Mouse (Mus musculus): ENCODE data around the gene Gm20390. TPM values are rescaled to one million over a fixed set of nuclear protein-coding genes. Genes with fewer than 3 reads are reported as not detected.
A peak's percentile ranks its signal among the peaks of the same experiment; 100 is the strongest.

Gene Gm20390
- polyA plus RNA-seq, 1 experiment from 2014 or later, result 467 TPM

- Histone ChIP-seq H3K9me3 (replicated peaks) (no peaks in the 10 kb centered on the region), H3K9ac (no peak overlapping the region), H3K27ac (no peak overlapping the region), H3K4me1 (no peaks in the 10 kb centered on the region), H3K4me2 (no peak overlapping the region), H3K36me3 (ENCODE audit: poor library complexity, severe bottlenecking) (no peaks in the 10 kb centered on the region), H3K4me3 (no peak overlapping the region), H3K27me3 (no peaks in the 10 kb centered on the region)
- ATAC-seq, result no peak
- WGBS, result 88% methylated on average over 4 of the region's 4 CpGs
These were observed 18.9 kb upstream of the Gm20390 start for GRCm38 (mm10) chr11:93987026-93987425.

- no peaks in the 10 kb centered on the region for H3K9me3 ChIP-seq (replicated peaks)
- ATAC-seq, result no peak
- no peaks in the 10 kb centered on the region for H3K4me1 ChIP-seq
- no peak overlapping the region for H3K4me3 ChIP-seq
- H3K27ac ChIP-seq, result no peak overlapping the region
- no peaks in the 10 kb centered on the region for H3K27me3 ChIP-seq
- no peaks in the 10 kb centered on the region for H3K36me3 ChIP-seq (ENCODE audit: poor library complexity, severe bottlenecking)
- H3K4me2 ChIP-seq, result no peak overlapping the region
- H3K9ac ChIP-seq, result no peak overlapping the region
These were observed 18.2 kb upstream of the Gm20390 start for GRCm38 (mm10) chr11:93986298-93986697.

- ATAC-seq, result no peak
- Histone ChIP-seq H3K27me3 (no peaks in the 10 kb centered on the region), H3K36me3 (ENCODE audit: poor library complexity, severe bottlenecking) (no peaks in the 10 kb centered on the region), H3K4me3 (no peak overlapping the region), H3K4me2 (no peak overlapping the region), H3K9ac (no peak overlapping the region), H3K4me1 (no peaks in the 10 kb centered on the region), H3K27ac (no peak overlapping the region), H3K9me3 (replicated peaks) (no peaks in the 10 kb centered on the region)
- 91% methylated on average over 5 of the region's 5 CpGs for WGBS
These were observed 17.2 kb upstream of the Gm20390 start for GRCm38 (mm10) chr11:93985265-93985664.

GRCm38 (mm10) chr11:93984619-93985018 lies 16.5 kb upstream of the Gm20390 start:
- H3K4me3 ChIP-seq, result no peak overlapping the region
- no peak overlapping the region for H3K4me2 ChIP-seq
- no peak overlapping the region for H3K27ac ChIP-seq
- H3K9me3 ChIP-seq (replicated peaks), result no peaks in the 10 kb centered on the region
- no peaks in the 10 kb centered on the region for H3K36me3 ChIP-seq (ENCODE audit: poor library complexity, severe bottlenecking)
- H3K27me3 ChIP-seq, result no peaks in the 10 kb centered on the region
- no peaks in the 10 kb centered on the region for H3K4me1 ChIP-seq
- ATAC-seq, result no peak
- 91% methylated on average over 3 of the region's 3 CpGs for WGBS
- H3K9ac ChIP-seq, result no peak overlapping the region

GRCm38 (mm10) chr11:93979502-93980049 lies 11.5 kb upstream of the Gm20390 start:
- Histone ChIP-seq H3K27ac (no peak overlapping the region), H3K4me2 (no peak overlapping the region), H3K4me1 (no peaks in the 10 kb centered on the region), H3K9ac (no peak overlapping the region), H3K4me3 (no peak overlapping the region), H3K27me3 (no peaks in the 10 kb centered on the region), H3K36me3 (ENCODE audit: poor library complexity, severe bottlenecking) (no peaks in the 10 kb centered on the region), H3K9me3 (replicated peaks) (no peaks in the 10 kb centered on the region)
- no peak for ATAC-seq
- WGBS, result 64% methylated on average over 6 of the region's 6 CpGs

- Histone ChIP-seq H3K4me3 (no peak overlapping the region), H3K9me3 (replicated peaks) (no peaks in the 10 kb centered on the region), H3K4me2 (no peak overlapping the region), H3K4me1 (peaks cover 8% of the 10 kb centered on the region; the same call in 1 of the 2 replicates), H3K36me3 (ENCODE audit: poor library complexity, severe bottlenecking) (no peaks in the 10 kb centered on the region), H3K27ac (no peak overlapping the region), H3K27me3 (no peaks in the 10 kb centered on the region), H3K9ac (no peak overlapping the region)
- WGBS, result 80% methylated on average over 5 of the region's 5 CpGs
- no peak for ATAC-seq
These were observed 4.9 kb upstream of the Gm20390 start for GRCm38 (mm10) chr11:93972951-93973350.

GRCm38 (mm10) chr11:93969799-93970198 lies 1.7 kb upstream of the Gm20390 start:
- Histone ChIP-seq H3K27ac (no peak overlapping the region), H3K36me3 (ENCODE audit: poor library complexity, severe bottlenecking) (peaks cover 12% of the 10 kb centered on the region), H3K9ac (no peak overlapping the region), H3K27me3 (no peaks in the 10 kb centered on the region), H3K4me2 (no peak overlapping the region), H3K9me3 (replicated peaks) (no peaks in the 10 kb centered on the region), H3K4me3 (no peak overlapping the region), H3K4me1 (peaks cover 19% of the 10 kb centered on the region)
- ATAC-seq, result no peak
- WGBS, result 78% methylated on average over 1 of the region's 1 CpGs

- ATAC-seq, result no peak
- peak overlapping the region; percentile 86 for H3K4me2 ChIP-seq
- H3K36me3 ChIP-seq (ENCODE audit: poor library complexity, severe bottlenecking), result peaks cover 18% of the 10 kb centered on the region
- no peak overlapping the region; the same call in 1 of the 2 replicates for H3K4me3 ChIP-seq
- WGBS, result 90% methylated on average over 6 of the region's 6 CpGs
- peaks cover 19% of the 10 kb centered on the region for H3K4me1 ChIP-seq
- peak overlapping the region; percentile 75; the same call in 1 of the 2 replicates for H3K27ac ChIP-seq
- H3K9me3 ChIP-seq (replicated peaks), result no peaks in the 10 kb centered on the region
- H3K27me3 ChIP-seq, result no peaks in the 10 kb centered on the region
- peak overlapping the region; percentile 82; the same call in 1 of the 2 replicates for H3K9ac ChIP-seq
These were observed 1.1 kb upstream of the Gm20390 start for GRCm38 (mm10) chr11:93969171-93969570.

- 0 out of 2 replicates have a peak, but pooled peaks have one; percentile 3 for ATAC-seq
- H3K36me3 ChIP-seq (ENCODE audit: poor library complexity, severe bottlenecking), result peaks cover 22% of the 10 kb centered on the region
- peaks cover 19% of the 10 kb centered on the region for H3K4me1 ChIP-seq
- H3K4me3 ChIP-seq, result peak overlapping the region; percentile 81
- WGBS, result 57% methylated on average over 6 of the region's 6 CpGs
- peak overlapping the region; percentile 75 for H3K27ac ChIP-seq
- H3K9ac ChIP-seq, result peak overlapping the region; percentile 82; the same call in 1 of the 2 replicates
- peak overlapping the region; percentile 86 for H3K4me2 ChIP-seq
- no peaks in the 10 kb centered on the region for H3K27me3 ChIP-seq
- H3K9me3 ChIP-seq (replicated peaks), result no peaks in the 10 kb centered on the region
These were observed 695 bp upstream of the Gm20390 start for GRCm38 (mm10) chr11:93968848-93969128.

- Histone ChIP-seq H3K9ac (peak overlapping the region; percentile 82), H3K4me2 (peak overlapping the region; percentile 86), H3K36me3 (ENCODE audit: poor library complexity, severe bottlenecking) (peaks cover 35% of the 10 kb centered on the region), H3K27me3 (no peaks in the 10 kb centered on the region), H3K9me3 (replicated peaks) (no peaks in the 10 kb centered on the region), H3K4me1 (peaks cover 19% of the 10 kb centered on the region), H3K4me3 (peak overlapping the region; percentile 81), H3K27ac (peak overlapping the region; percentile 75)
- ATAC-seq, result 0 out of 2 replicates have a peak, but pooled peaks have one; percentile 1
- 5% methylated on average over 11 of the region's 11 CpGs for WGBS
These were observed 712 bp downstream of the Gm20390 start for GRCm38 (mm10) chr11:93967381-93967780.

GRCm38 (mm10) chr11:93965391-93965790 lies 2.7 kb downstream of the Gm20390 start:
- H3K36me3 ChIP-seq (ENCODE audit: poor library complexity, severe bottlenecking), result peaks cover 55% of the 10 kb centered on the region
- no peaks in the 10 kb centered on the region for H3K27me3 ChIP-seq
- H3K9ac ChIP-seq, result no peak overlapping the region
- H3K4me2 ChIP-seq, result no peak overlapping the region
- ATAC-seq, result no peak
- H3K27ac ChIP-seq, result no peak overlapping the region
- H3K9me3 ChIP-seq (replicated peaks), result no peaks in the 10 kb centered on the region
- H3K4me3 ChIP-seq, result no peak overlapping the region
- WGBS, result 94% methylated on average over 6 of the region's 6 CpGs
- H3K4me1 ChIP-seq, result peaks cover 19% of the 10 kb centered on the region

GRCm38 (mm10) chr11:93963013-93963412 lies 5.1 kb downstream of the Gm20390 start:
- Histone ChIP-seq H3K4me1 (peaks cover 11% of the 10 kb centered on the region), H3K4me2 (no peak overlapping the region), H3K27ac (no peak overlapping the region), H3K9me3 (replicated peaks) (no peaks in the 10 kb centered on the region), H3K9ac (no peak overlapping the region), H3K36me3 (ENCODE audit: poor library complexity, severe bottlenecking) (peaks cover 79% of the 10 kb centered on the region), H3K4me3 (no peak overlapping the region), H3K27me3 (no peaks in the 10 kb centered on the region)
- no peak for ATAC-seq
- WGBS, result 84% methylated on average over 4 of the region's 4 CpGs

- Histone ChIP-seq H3K36me3 (ENCODE audit: poor library complexity, severe bottlenecking) (peaks cover 85% of the 10 kb centered on the region), H3K4me1 (peaks cover 3% of the 10 kb centered on the region), H3K9me3 (replicated peaks) (no peaks in the 10 kb centered on the region), H3K4me2 (no peak overlapping the region), H3K27ac (no peak overlapping the region), H3K4me3 (no peak overlapping the region), H3K27me3 (no peaks in the 10 kb centered on the region), H3K9ac (no peak overlapping the region)
- no peak for ATAC-seq
- WGBS, result 90% methylated on average over 6 of the region's 6 CpGs
These were observed 6.6 kb downstream of the Gm20390 start for GRCm38 (mm10) chr11:93961482-93961881.
